Mouse (Mus musculus) ovary, postnatal 10 days (tissue): ENCODE measurements around the gene Bcl10.
"Not testable (repeated sequence)": the region's sequence is repeated elsewhere in the genome, so short reads cannot be mapped to it uniquely, and the experiment has no call there.

Experiments
- DNase-seq: peaks from one replicate; pipeline ENCODE4 v3.0.0; 2022; ENCODE audit warnings: low spot score

The Bcl10 gene

GRCm38 (mm10) chr3:145950815-145951130 lies 28.2 kb downstream of the Bcl10 start:
- DNase-seq, result no peak

GRCm38 (mm10) chr3:145951287-145952165 lies 28.9 kb downstream of the Bcl10 start:
- DNase-seq, result no peak

- no peak for DNase-seq
Observed at GRCm38 (mm10) chr3:145952945-145953344, 30.3 kb downstream of the Bcl10 start.

GRCm38 (mm10) chr3:145953411-145953810 lies 30.8 kb downstream of the Bcl10 start:
- DNase-seq, result no peak

GRCm38 (mm10) chr3:145959824-145960223 lies 37.2 kb downstream of the Bcl10 start:
- DNase-seq, result no peak

- no peak for DNase-seq
Observed at GRCm38 (mm10) chr3:145962411-145962810, 39.8 kb downstream of the Bcl10 start.

- DNase-seq, result no peak
Observed at GRCm38 (mm10) chr3:145963101-145964017, 40.8 kb downstream of the Bcl10 start.

GRCm38 (mm10) chr3:145964018-145964387 lies 41.4 kb downstream of the Bcl10 start:
- no peak for DNase-seq

- no peak for DNase-seq
Observed at GRCm38 (mm10) chr3:145964473-145964872, 41.9 kb downstream of the Bcl10 start.

GRCm38 (mm10) chr3:145965583-145965982 lies 43.0 kb downstream of the Bcl10 start:
- DNase-seq, result not testable (repeated sequence)

- DNase-seq, result no peak
Observed at GRCm38 (mm10) chr3:145966806-145967205, 44.2 kb downstream of the Bcl10 start.

- no peak for DNase-seq
Observed at GRCm38 (mm10) chr3:145969031-145969501, 46.5 kb downstream of the Bcl10 start.

- no peak for DNase-seq
Observed at GRCm38 (mm10) chr3:145971501-145971900, 48.9 kb downstream of the Bcl10 start.

GRCm38 (mm10) chr3:145974986-145975385 lies 52.4 kb downstream of the Bcl10 start:
- no peak for DNase-seq
